Mouse (Mus musculus) midbrain, embryonic 14.5 days (tissue): ENCODE measurements at regions not wholly inside any gene's neighbourhood (a gene's known extent, or its start where the extent isn't known, plus 50 kb on each side); places are given as distances from the start of the nearest gene placed in this dataset.
"Not testable (repeated sequence)": the region's sequence is repeated elsewhere in the genome, so short reads cannot be mapped to it uniquely, and the experiment has no call there.

Experiments
- ATAC-seq: fragments of 200-750 bp; cut with Nextera tagmentation; 2 replicates; pipeline ENCODE4 v1.8.0; 2017; ENCODE audit warnings: moderate number of reproducible peaks, moderate library complexity; ENCODE audit not compliant: low FRiP score, low TSS enrichment
- DNase-seq: peaks from one replicate; pipeline ENCODE4 v3.0.0-alpha.2; 2015
- H3K27ac ChIP-seq: fragments of 300-500 bp; sonication (generic); replicated peaks from 2 replicates; pipeline ENCODE4 v1.5.1; 2014; ENCODE audit warnings: mild to moderate bottlenecking, low read depth, low read length, moderate library complexity
- H3K27me3 ChIP-seq: fragments of 300-500 bp; sonication (generic); 2 replicates; pipeline ENCODE4 v1.6.1; 2014; ENCODE audit warnings: low read length, control low read depth, mixed read lengths; ENCODE audit not compliant: control insufficient read depth, insufficient read depth
- H3K36me3 ChIP-seq: fragments of 300-500 bp; sonication (generic); 2 replicates; pipeline ENCODE4 v1.6.1; 2014; ENCODE audit warnings: low read length, control low read depth; ENCODE audit not compliant: control insufficient read depth, insufficient read depth
- H3K4me1 ChIP-seq: fragments of 300-500 bp; sonication (generic); 2 replicates; pipeline ENCODE4 v1.6.1; 2014; ENCODE audit warnings: mild to moderate bottlenecking, antibody characterized with exemption, low read length, control low read depth; ENCODE audit not compliant: control insufficient read depth, insufficient read depth
- H3K4me2 ChIP-seq: fragments of 300-500 bp; sonication (generic); 2 replicates; pipeline ENCODE4 v1.6.1; 2014; ENCODE audit warnings: mild to moderate bottlenecking, low read length, moderate library complexity
- H3K4me3 ChIP-seq: fragments of 300-500 bp; sonication (generic); replicated peaks from 2 replicates; pipeline ENCODE4 v1.5.1; 2014; ENCODE audit warnings: low read depth, low read length
- H3K9ac ChIP-seq: fragments of 300-500 bp; sonication (generic); replicated peaks from 2 replicates; pipeline ENCODE4 v1.6.1; 2014; ENCODE audit warnings: mild to moderate bottlenecking, low read length, moderate library complexity
- H3K9me3 ChIP-seq: fragments of 300-500 bp; sonication (generic); 2 replicates; pipeline ENCODE4 v1.6.1; 2016; ENCODE audit warnings: low read length, control low read depth, mixed read lengths; ENCODE audit not compliant: control insufficient read depth
- WGBS: fragments of 180-500 bp; shearing (Covaris S2); extraction: QIAGEN DNeasy Blood & Tissue Kit; methylation state at CpG from one replicate; pipeline ENCODE4 v1.1.7; 2014; 5-methylcytosine and 5-hydroxymethylcytosine counted together

- peak overlapping the region; percentile 30 for H3K4me2 ChIP-seq
- no peak overlapping the region for H3K4me3 ChIP-seq
- no peak overlapping the region for H3K27ac ChIP-seq
- no peaks in the 10 kb centered on the region for H3K9me3 ChIP-seq
- no peak; the same call in 1 of the 2 replicates for ATAC-seq
- no peaks in the 10 kb centered on the region for H3K27me3 ChIP-seq
- peaks cover 17% of the 10 kb centered on the region for H3K4me1 ChIP-seq
- peak; percentile 75 for DNase-seq
- WGBS: 34% methylated on average over 15 of the region's 15 CpGs
- no peaks in the 10 kb centered on the region for H3K36me3 ChIP-seq
- no peak overlapping the region for H3K9ac ChIP-seq
Measured at GRCm38 (mm10) chr9:43545081-43545565, 198.7 kb upstream of the Nectin1 start.

GRCm38 (mm10) chr9:43548883-43549282, 194.9 kb upstream of the Nectin1 start:
- 33% methylated on average over 4 of the region's 4 CpGs for WGBS
- Histone ChIP-seq H3K9ac (no peak overlapping the region), H3K27ac (peak overlapping the region; percentile 32), H3K36me3 (no peaks in the 10 kb centered on the region), H3K27me3 (no peaks in the 10 kb centered on the region), H3K4me1 (peaks cover 17% of the 10 kb centered on the region), H3K4me3 (no peak overlapping the region), H3K4me2 (0 out of 2 replicates have a peak overlapping the region, but pooled peaks have one; percentile 9), H3K9me3 (no peaks in the 10 kb centered on the region)
- DNase-seq (peak; percentile 20), ATAC-seq (no peak)

- Histone ChIP-seq H3K27me3 (no peaks in the 10 kb centered on the region), H3K36me3 (no peaks in the 10 kb centered on the region), H3K4me1 (peaks cover 17% of the 10 kb centered on the region), H3K9me3 (no peaks in the 10 kb centered on the region), H3K9ac (no peak overlapping the region), H3K4me2 (0 out of 2 replicates have a peak overlapping the region, but pooled peaks have one; percentile 9), H3K27ac (peak overlapping the region; percentile 32), H3K4me3 (no peak overlapping the region)
- DNase-seq: peak; percentile 64
- no peak for ATAC-seq
- 10% methylated on average over 7 of the region's 7 CpGs for WGBS
Measured at GRCm38 (mm10) chr9:43549293-43549692, 194.5 kb upstream of the Nectin1 start.

GRCm38 (mm10) chr9:43552758-43553157, 191.0 kb upstream of the Nectin1 start:
- ATAC-seq, H3K36me3 ChIP-seq, H3K9ac ChIP-seq, H3K4me2 ChIP-seq, DNase-seq, H3K9me3 ChIP-seq, H3K27ac ChIP-seq, H3K27me3 ChIP-seq, H3K4me3 ChIP-seq: not testable (repeated sequence)
- H3K4me1 ChIP-seq: peaks cover 13% of the 10 kb centered on the region
- WGBS: 91% methylated on average over 1 of the region's 1 CpGs

- Histone ChIP-seq H3K4me2 (no peak overlapping the region), H3K9me3 (no peaks in the 10 kb centered on the region), H3K27me3 (no peaks in the 10 kb centered on the region), H3K4me1 (0 out of 2 replicates have a peak, but pooled peaks cover 7% of the 10 kb centered on the region), H3K9ac (no peak overlapping the region), H3K36me3 (no peaks in the 10 kb centered on the region), H3K4me3 (no peak overlapping the region), H3K27ac (no peak overlapping the region)
- 89% methylated on average over 6 of the region's 6 CpGs for WGBS
- no peak for DNase-seq
- ATAC-seq: no peak
Measured at GRCm38 (mm10) chr9:43562016-43562415, 181.8 kb upstream of the Nectin1 start.

- no peaks in the 10 kb centered on the region for H3K9me3 ChIP-seq
- peak; percentile 66 for DNase-seq
- H3K4me1 ChIP-seq: 0 out of 2 replicates have a peak, but pooled peaks cover 7% of the 10 kb centered on the region
- 22% methylated on average over 22 of the region's 22 CpGs for WGBS
- no peaks in the 10 kb centered on the region for H3K36me3 ChIP-seq
- 0 out of 2 replicates have a peak overlapping the region, but pooled peaks have one; percentile 5 for H3K27ac ChIP-seq
- H3K27me3 ChIP-seq: no peaks in the 10 kb centered on the region
- no peak overlapping the region for H3K4me3 ChIP-seq
- no peak overlapping the region for H3K9ac ChIP-seq
- no peak for ATAC-seq
- no peak overlapping the region for H3K4me2 ChIP-seq
Measured at GRCm38 (mm10) chr9:43564239-43564906, 179.4 kb upstream of the Nectin1 start.

GRCm38 (mm10) chr9:43568851-43569250, 174.9 kb upstream of the Nectin1 start:
- Histone ChIP-seq H3K27ac (no peak overlapping the region), H3K9ac (no peak overlapping the region), H3K36me3 (no peaks in the 10 kb centered on the region), H3K27me3 (no peaks in the 10 kb centered on the region), H3K4me2 (no peak overlapping the region), H3K9me3 (no peaks in the 10 kb centered on the region), H3K4me3 (no peak overlapping the region), H3K4me1 (0 out of 2 replicates have a peak, but pooled peaks cover 7% of the 10 kb centered on the region)
- 68% methylated on average over 4 of the region's 4 CpGs for WGBS
- DNase-seq: no peak
- no peak for ATAC-seq

- ATAC-seq: no peak
- no peaks in the 10 kb centered on the region for H3K27me3 ChIP-seq
- no peaks in the 10 kb centered on the region for H3K9me3 ChIP-seq
- 86% methylated on average over 6 of the region's 6 CpGs for WGBS
- H3K27ac ChIP-seq: no peak overlapping the region
- no peak overlapping the region for H3K4me2 ChIP-seq
- H3K9ac ChIP-seq: no peak overlapping the region
- no peaks in the 10 kb centered on the region for H3K4me1 ChIP-seq
- DNase-seq: no peak
- H3K4me3 ChIP-seq: no peak overlapping the region
- H3K36me3 ChIP-seq: no peaks in the 10 kb centered on the region
Measured at GRCm38 (mm10) chr9:43571086-43571485, 172.7 kb upstream of the Nectin1 start.

- no peak overlapping the region for H3K4me2 ChIP-seq
- no peaks in the 10 kb centered on the region for H3K36me3 ChIP-seq
- 88% methylated on average over 6 of the region's 6 CpGs for WGBS
- no peaks in the 10 kb centered on the region for H3K27me3 ChIP-seq
- no peak overlapping the region for H3K4me3 ChIP-seq
- 0 out of 2 replicates have a peak, but pooled peaks cover 7% of the 10 kb centered on the region for H3K4me1 ChIP-seq
- no peak for ATAC-seq
- H3K9me3 ChIP-seq: no peaks in the 10 kb centered on the region
- no peak overlapping the region for H3K27ac ChIP-seq
- no peak overlapping the region for H3K9ac ChIP-seq
- no peak for DNase-seq
Measured at GRCm38 (mm10) chr9:43575659-43576058, 168.1 kb upstream of the Nectin1 start.
